ENCODE assay signal across 20 mouse cellular contexts in the genomic region with DNA sequence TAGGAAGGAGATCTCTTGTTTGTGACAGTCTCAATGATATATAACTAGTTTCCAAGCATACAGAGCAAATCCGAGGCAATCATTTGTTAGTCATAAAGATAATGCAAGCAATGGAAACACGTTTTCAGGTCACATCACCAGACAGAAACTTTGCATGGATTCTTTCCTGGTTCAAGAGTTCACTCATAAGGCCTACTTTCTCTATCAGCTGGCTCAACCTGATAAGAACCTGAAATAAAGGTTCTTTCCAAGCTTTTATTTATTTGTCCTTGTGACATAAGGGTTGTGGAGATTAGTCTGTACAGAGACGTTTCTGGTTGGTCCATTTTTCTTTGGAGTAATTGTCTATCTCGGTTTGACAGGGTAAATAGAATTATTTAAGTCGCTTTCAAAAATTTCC.
"Had no signal": no experiment of that assay in that cellular context is flagged by ENCODE, and none has a peak within 500 bp of the region (broad histone marks: within the 10 kb centered on the region; RNA-seq: fewer than 3 reads in every experiment).

No protein-coding gene starts in this region.

- ATAC-seq: liver, embryonic 12.5 days had no signal

- H3K4me3 ChIP-seq: layer of hippocampus, adult 2 months; limb, embryonic 10.5 days; limb, embryonic 13.5 days; liver, embryonic 12.5 days; liver, embryonic 15.5 days; neural tube, embryonic 12.5 days; neural tube, embryonic 15.5 days had no signal

- H3K36me3 ChIP-seq: limb, embryonic 10.5 days; limb, embryonic 13.5 days; liver, embryonic 12.5 days; liver, embryonic 15.5 days; neural tube, embryonic 12.5 days; neural tube, embryonic 15.5 days had no signal

- H3K4me2 ChIP-seq: limb, embryonic 13.5 days; liver, embryonic 12.5 days; liver, embryonic 15.5 days; midbrain, embryonic 11.5 days; neural tube, embryonic 12.5 days; neural tube, embryonic 15.5 days had no signal

- DNase-seq: kidney, adult 18-20 months; kidney, adult 9 months; kidney, postnatal 14 days; kidney, postnatal 4 days; layer of hippocampus, adult 9-11 months; liver; lung, adult 2 months; lung, postnatal 14 days; lung, postnatal 4 days; midbrain, embryonic 14.5 days; retina, postnatal 1 day; thymus, postnatal 25 days had no signal

- H3K27me3 ChIP-seq: limb, embryonic 13.5 days; liver, embryonic 12.5 days; liver, embryonic 15.5 days; neural tube, embryonic 12.5 days; neural tube, embryonic 15.5 days had no signal

- H3K4me1 ChIP-seq: liver, embryonic 15.5 days; neural tube, embryonic 12.5 days; neural tube, embryonic 15.5 days had no signal

- H3K9ac ChIP-seq: limb, embryonic 13.5 days; liver, embryonic 12.5 days; liver, embryonic 15.5 days; neural tube, embryonic 12.5 days; neural tube, embryonic 15.5 days had no signal

- H3K9me3 ChIP-seq: limb, embryonic 10.5 days; limb, embryonic 13.5 days; liver, embryonic 12.5 days; liver, embryonic 15.5 days; neural tube, embryonic 12.5 days; neural tube, embryonic 15.5 days had no signal

- H3K27ac ChIP-seq: layer of hippocampus, adult 2 months; limb, embryonic 10.5 days; limb, embryonic 13.5 days; liver, embryonic 12.5 days; liver, embryonic 15.5 days; neural tube, embryonic 12.5 days; neural tube, embryonic 15.5 days had no signal
